Mouse (Mus musculus): ENCODE data around the gene Nagpa. TPM values are rescaled to one million over a fixed set of nuclear protein-coding genes. Genes with fewer than 3 reads are reported as not detected.

The Nagpa gene
- polyA plus RNA-seq, 1 experiment = 59.7 TPM

DNA sequence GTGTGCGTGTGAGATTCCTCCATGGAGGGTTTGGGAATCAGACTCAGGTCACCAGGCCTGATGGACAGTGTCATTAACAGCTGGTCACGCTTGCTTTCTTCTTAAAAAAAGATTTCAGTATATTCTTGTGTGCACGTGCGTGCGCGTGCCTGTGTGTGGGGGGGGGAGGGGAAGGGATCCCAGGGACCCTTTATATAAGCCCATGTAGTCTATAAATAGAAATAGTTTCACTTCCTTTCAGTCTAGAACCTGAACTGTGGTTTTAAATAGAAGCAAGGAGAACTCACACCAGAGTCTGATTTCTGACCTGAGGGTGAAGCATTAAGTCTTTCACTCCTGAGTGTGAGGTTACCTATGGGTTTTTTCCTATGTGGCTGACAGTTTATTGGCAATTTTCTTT is 39.5 kb downstream of the Nagpa start:
- WGBS = 53% methylated on average over 6 of the region's 6 CpGs
- Histone ChIP-seq H3K4me1 (ENCODE audit: control insufficient read depth, insufficient read depth, low read length) (no peaks in the 10 kb centered on the region), H3K4me3 (replicated peaks; ENCODE audit: extremely low read depth, low read depth, low read length) (no peak overlapping the region)
- DNase-seq = no peak
- TF ChIP-seq CTCF (IDR thresholded peaks at IDR 0.05; ENCODE audit: insufficient read depth, low read length) (no peak), POLR2A (IDR thresholded peaks at IDR 0.05; ENCODE audit: borderline replicate concordance, extremely low read depth, low read depth, low read length) (no peak)

DNA sequence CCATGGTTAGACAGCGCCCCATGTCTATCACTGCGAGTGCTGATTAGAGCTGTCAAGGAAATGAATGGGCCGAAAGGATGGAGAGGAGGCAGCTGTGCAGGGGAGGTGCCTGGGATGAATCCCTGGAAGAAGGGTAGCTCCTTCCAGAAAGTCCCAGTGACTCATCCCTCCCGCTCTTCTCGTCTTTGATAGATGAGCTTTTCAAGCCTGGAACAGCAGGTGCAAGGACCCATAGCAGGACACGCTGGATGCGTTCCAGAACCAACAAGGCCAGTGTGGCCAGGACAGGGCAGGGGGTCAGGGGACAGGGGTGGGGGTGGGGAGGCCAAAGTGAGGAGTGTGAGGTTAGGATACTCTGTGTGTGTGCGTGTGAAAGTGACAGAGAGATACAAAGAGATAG is 44.6 kb downstream of the Nagpa start:
- WGBS = 56% methylated on average over 8 of the region's 8 CpGs
- DNase-seq = no peak
- H3K4me1 ChIP-seq (ENCODE audit: control insufficient read depth, insufficient read depth, low read length) = no peaks in the 10 kb centered on the region
- no peak overlapping the region for H3K4me3 ChIP-seq (replicated peaks; ENCODE audit: extremely low read depth, low read depth, low read length)
- TF ChIP-seq POLR2A (IDR thresholded peaks at IDR 0.05; ENCODE audit: borderline replicate concordance, extremely low read depth, low read depth, low read length) (no peak), CTCF (IDR thresholded peaks at IDR 0.05; ENCODE audit: insufficient read depth, low read length) (no peak)

DNA sequence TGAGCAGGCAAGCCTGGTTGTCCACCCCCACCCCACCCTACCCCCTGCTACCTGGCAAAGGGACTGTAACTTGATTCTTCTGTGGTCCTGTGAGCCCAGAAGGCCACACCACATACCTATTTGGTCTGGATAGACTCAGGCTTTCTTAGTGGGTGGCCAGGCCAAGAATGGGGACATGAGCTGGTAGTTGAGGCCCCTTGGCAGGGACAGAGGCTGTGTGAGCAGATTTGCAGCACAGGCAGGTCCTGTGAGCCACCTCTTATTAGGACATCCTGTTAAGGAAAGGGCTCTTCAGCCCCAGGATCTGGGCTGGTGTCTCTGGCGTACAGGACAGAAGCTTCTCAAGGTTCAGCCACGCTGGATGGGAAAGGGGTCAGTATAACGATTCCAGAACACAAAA is 46.7 kb downstream of the Nagpa start:
- TF ChIP-seq CTCF (IDR thresholded peaks at IDR 0.05; ENCODE audit: insufficient read depth, low read length) (no peak), POLR2A (IDR thresholded peaks at IDR 0.05; ENCODE audit: borderline replicate concordance, extremely low read depth, low read depth, low read length) (no peak)
- 68% methylated on average over 3 of the region's 3 CpGs for WGBS
- Histone ChIP-seq H3K4me1 (ENCODE audit: control insufficient read depth, insufficient read depth, low read length) (no peaks in the 10 kb centered on the region), H3K4me3 (replicated peaks; ENCODE audit: extremely low read depth, low read depth, low read length) (no peak overlapping the region)
- DNase-seq = no peak

- no peak for DNase-seq
- WGBS = 61% methylated on average over 2 of the region's 2 CpGs
- Histone ChIP-seq H3K4me1 (ENCODE audit: control insufficient read depth, insufficient read depth, low read length) (no peaks in the 10 kb centered on the region), H3K4me3 (replicated peaks; ENCODE audit: extremely low read depth, low read depth, low read length) (no peak overlapping the region)
- TF ChIP-seq POLR2A (IDR thresholded peaks at IDR 0.05; ENCODE audit: borderline replicate concordance, extremely low read depth, low read depth, low read length) = no peak
- TF ChIP-seq CTCF (IDR thresholded peaks at IDR 0.05; ENCODE audit: insufficient read depth, low read length) = no peak
Observed at GRCm38 (mm10) chr16:5156495-5156894, 47.3 kb downstream of the Nagpa start.

DNA sequence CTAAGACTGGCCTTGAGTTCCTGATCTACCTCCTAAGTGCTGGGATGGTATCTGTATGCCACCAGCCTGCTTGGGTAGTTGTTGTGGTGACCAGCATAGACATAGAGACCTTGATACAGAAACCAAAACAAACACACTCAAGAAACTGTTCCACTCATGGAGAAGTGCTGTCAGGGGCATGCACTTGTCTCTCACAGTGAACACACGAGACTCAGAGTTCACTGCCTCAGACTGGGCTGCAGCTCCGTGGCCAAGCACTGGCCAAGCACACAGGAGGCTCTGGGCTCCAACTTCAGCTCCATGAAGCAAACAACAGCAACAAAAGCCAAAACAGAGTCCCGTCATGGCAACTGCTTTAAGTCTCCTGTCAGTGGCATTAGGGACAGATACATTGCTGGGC is 48.8 kb downstream of the Nagpa start:
- no peak for DNase-seq
- WGBS = 39% methylated on average over 3 of the region's 3 CpGs
- TF ChIP-seq CTCF (IDR thresholded peaks at IDR 0.05; ENCODE audit: insufficient read depth, low read length) = no peak
- no peak for TF ChIP-seq POLR2A (IDR thresholded peaks at IDR 0.05; ENCODE audit: borderline replicate concordance, extremely low read depth, low read depth, low read length)
- H3K4me3 ChIP-seq (replicated peaks; ENCODE audit: extremely low read depth, low read depth, low read length) = no peak overlapping the region
- no peaks in the 10 kb centered on the region for H3K4me1 ChIP-seq (ENCODE audit: control insufficient read depth, insufficient read depth, low read length)

- no peak for TF ChIP-seq CTCF (IDR thresholded peaks at IDR 0.05; ENCODE audit: insufficient read depth, low read length)
- no peak for TF ChIP-seq POLR2A (IDR thresholded peaks at IDR 0.05; ENCODE audit: borderline replicate concordance, extremely low read depth, low read depth, low read length)
- 55% methylated on average over 6 of the region's 6 CpGs for WGBS
- H3K4me3 ChIP-seq (replicated peaks; ENCODE audit: extremely low read depth, low read depth, low read length) = no peak overlapping the region
- no peaks in the 10 kb centered on the region for H3K4me1 ChIP-seq (ENCODE audit: control insufficient read depth, insufficient read depth, low read length)
- no peak for DNase-seq
Observed at GRCm38 (mm10) chr16:5153299-5154026, 50.3 kb downstream of the Nagpa start.

DNA sequence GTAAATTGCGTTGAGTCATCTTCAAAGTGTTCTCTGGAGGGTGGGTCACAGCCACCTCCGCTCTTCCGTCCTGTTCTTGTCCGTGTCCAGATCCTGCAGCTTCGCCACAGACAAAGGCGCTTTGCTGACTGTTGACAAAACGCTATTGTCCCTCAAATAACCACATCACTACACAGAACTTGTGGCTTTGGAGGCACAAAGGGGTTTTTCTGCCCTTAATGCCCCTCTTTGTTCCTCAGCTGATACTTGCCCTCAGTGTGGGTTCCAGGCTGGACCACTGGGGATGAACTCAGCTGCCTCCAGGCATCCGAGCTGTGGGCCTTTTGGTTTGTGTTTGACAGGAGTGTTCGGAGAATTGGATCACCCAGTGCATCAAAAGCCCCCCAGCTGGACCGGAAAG is 53.3 kb downstream of the Nagpa start:
- no peaks in the 10 kb centered on the region for H3K4me1 ChIP-seq (ENCODE audit: control insufficient read depth, insufficient read depth, low read length)
- H3K4me3 ChIP-seq (replicated peaks; ENCODE audit: extremely low read depth, low read depth, low read length) = no peak overlapping the region
- TF ChIP-seq POLR2A (IDR thresholded peaks at IDR 0.05; ENCODE audit: borderline replicate concordance, extremely low read depth, low read depth, low read length) (no peak), CTCF (IDR thresholded peaks at IDR 0.05; ENCODE audit: insufficient read depth, low read length) (no peak)
- WGBS = 77% methylated on average over 10 of the region's 10 CpGs
- no peak for DNase-seq

DNA sequence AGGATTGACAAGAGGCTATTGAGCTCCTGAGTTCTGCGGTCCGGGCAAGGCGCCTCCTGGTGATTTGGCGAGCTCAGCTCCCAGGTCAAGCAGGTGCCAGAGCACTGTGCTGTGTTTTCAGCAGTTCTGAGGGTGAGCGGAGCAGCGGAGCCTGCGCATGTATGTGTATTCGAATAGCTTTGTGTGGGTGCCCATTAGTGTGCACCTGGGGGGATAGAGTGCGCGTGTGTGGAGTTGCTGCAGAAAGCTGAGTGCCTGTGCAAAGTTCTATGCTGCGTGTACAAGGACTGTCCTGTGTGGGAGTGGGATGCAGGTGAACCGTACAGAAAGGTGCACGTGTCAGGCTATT is 56.8 kb downstream of the Nagpa start, which contains the start of gene Sec14l5:
Gene Sec14l5, plus strand, starts transcription at position 73 of the 349 bp plus-strand sequence.
- WGBS = 16% methylated on average over 13 of the region's 13 CpGs
- Histone ChIP-seq H3K4me3 (replicated peaks; ENCODE audit: extremely low read depth, low read depth, low read length) (peak within 1 kb of the TSS; percentile 17), H3K4me1 (ENCODE audit: control insufficient read depth, insufficient read depth, low read length) (no peaks in the 10 kb centered on the region)
- no peak for DNase-seq
- no peak for TF ChIP-seq CTCF (IDR thresholded peaks at IDR 0.05; ENCODE audit: insufficient read depth, low read length)
- TF ChIP-seq POLR2A (IDR thresholded peaks at IDR 0.05; ENCODE audit: borderline replicate concordance, extremely low read depth, low read depth, low read length) = no peak

DNA sequence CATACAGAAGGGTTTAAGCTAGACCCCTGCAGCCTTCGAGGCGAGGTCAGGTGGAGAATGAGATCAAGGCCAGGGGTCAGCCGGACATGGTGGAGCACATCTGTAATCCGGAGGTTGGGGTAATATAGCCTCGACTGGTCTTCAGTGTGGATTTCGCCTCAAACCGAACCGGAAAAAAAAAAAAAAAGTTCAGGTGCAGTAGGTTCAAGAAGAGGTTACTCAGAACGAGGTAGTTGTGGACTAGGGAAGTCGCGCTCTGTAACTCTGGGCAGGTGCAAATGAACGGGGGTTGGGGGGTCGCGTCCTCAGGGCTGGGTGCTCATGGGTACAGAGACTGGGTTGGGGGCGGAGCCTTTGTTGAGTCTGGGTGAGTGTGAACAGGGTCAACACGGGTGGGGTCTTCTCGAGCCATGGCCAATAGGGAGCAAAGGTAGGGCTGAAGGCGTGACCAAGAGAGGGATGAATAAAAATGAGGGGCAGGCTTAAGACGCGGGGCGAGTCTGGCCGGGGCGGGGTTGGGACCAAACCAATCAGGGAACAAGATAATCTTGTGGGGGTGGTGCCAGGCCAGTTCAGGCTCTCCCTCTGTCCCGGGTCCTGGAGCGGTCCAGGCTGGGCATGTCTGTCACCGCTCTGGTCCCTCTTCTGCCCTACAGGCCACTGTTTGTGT is 57.3 kb downstream of the Nagpa start:
- peak overlapping the region; percentile 17 for H3K4me3 ChIP-seq (replicated peaks; ENCODE audit: extremely low read depth, low read depth, low read length)
- no peaks in the 10 kb centered on the region for H3K4me1 ChIP-seq (ENCODE audit: control insufficient read depth, insufficient read depth, low read length)
- TF ChIP-seq CTCF (IDR thresholded peaks at IDR 0.05; ENCODE audit: insufficient read depth, low read length) (no peak), POLR2A (IDR thresholded peaks at IDR 0.05; ENCODE audit: borderline replicate concordance, extremely low read depth, low read depth, low read length) (no peak)
- peak; percentile 73 for DNase-seq
- WGBS = 2% methylated on average over 26 of the region's 26 CpGs

GRCm38 (mm10) chr16:5145570-5145969 is 58.2 kb downstream of the Nagpa start:
- WGBS = under 1% methylated on average over 7 of the region's 7 CpGs
- Histone ChIP-seq H3K4me1 (ENCODE audit: control insufficient read depth, insufficient read depth, low read length) (no peaks in the 10 kb centered on the region), H3K4me3 (replicated peaks; ENCODE audit: extremely low read depth, low read depth, low read length) (no peak overlapping the region)
- TF ChIP-seq POLR2A (IDR thresholded peaks at IDR 0.05; ENCODE audit: borderline replicate concordance, extremely low read depth, low read depth, low read length) = no peak
- peak; percentile 50; the same call in 1 of the 2 replicates for TF ChIP-seq CTCF (IDR thresholded peaks at IDR 0.05; ENCODE audit: insufficient read depth, low read length)
- peak; percentile 69 for DNase-seq

Other genes with a start within 250 kb of the Nagpa start
- 55.9 and 58.6 TPM in 2 replicates for gene Anks3, start 239.8 kb downstream of the Nagpa start, polyA plus RNA-seq (2012; rRNA removed)
- not detected in 2 replicates for gene Sept12, start 206.2 kb downstream of the Nagpa start, polyA plus RNA-seq (2012; rRNA removed)
- 73.2 and 81.3 TPM in 2 replicates for gene Smim22, start 196.7 kb downstream of the Nagpa start, polyA plus RNA-seq (2012; rRNA removed)
- gene Rogdi, start 190.5 kb downstream of the Nagpa start, polyA plus RNA-seq (2012; rRNA removed) = 108 and 117 TPM in 2 replicates
- gene Glyr1, start 154.1 kb downstream of the Nagpa start, polyA plus RNA-seq (2012; rRNA removed) = 46.8 and 60.1 TPM in 2 replicates
- 33.5 and 46.2 TPM in 2 replicates for gene Ubn1, start 154.0 kb downstream of the Nagpa start, polyA plus RNA-seq (2012; rRNA removed)
- 16.8 and 34.2 TPM in 2 replicates for gene Ppl, start 71.6 kb downstream of the Nagpa start, polyA plus RNA-seq (2012; rRNA removed)
- 1.3 and 2.9 TPM in 2 replicates for gene Sec14l5, start 56.9 kb downstream of the Nagpa start, polyA plus RNA-seq (2012; rRNA removed)
- gene AU021092, start 18.3 kb upstream of the Nagpa start, polyA plus RNA-seq (2012; rRNA removed) = 122 and 139 TPM in 2 replicates
- 64.6 and 74.1 TPM in 2 replicates for gene Alg1, start 29.6 kb upstream of the Nagpa start, polyA plus RNA-seq (2012; rRNA removed)
- 46.1 and 60.1 TPM in 2 replicates for gene Eef2kmt, start 52.0 kb upstream of the Nagpa start, polyA plus RNA-seq (2012; rRNA removed)

All from lung, adult 2 months (tissue).